Mouse (Mus musculus) megakaryocyte, embryonic 14.5 days (primary cell): ENCODE measurements around the gene Dusp1.

ENCODE experiments used
- FLI1 ChIP-seq: IDR thresholded peaks from 2 replicates; pipeline ENCODE4 v1.6.1; 2012; ENCODE audit warnings: low read length, inconsistent platforms, mixed read lengths
- GATA1 ChIP-seq: IDR thresholded peaks from 3 replicates; pipeline ENCODE4 v1.6.1; 2012; ENCODE audit warnings: mixed read lengths, low read length, inconsistent platforms, borderline replicate concordance

- TF ChIP-seq GATA1 (no peak), FLI1 (no peak)
Measured at GRCm38 (mm10) chr17:26506031-26506641, 55.8 kb downstream of the Dusp1 start.
